Mouse (Mus musculus): ENCODE results near the gene Magix. TPM values are rescaled to one million over a fixed set of nuclear protein-coding genes. Genes with fewer than 3 reads are reported as not detected.

The Magix gene
- polyA plus RNA-seq (2015; fragmentation: Nextera tagmentation; extraction: Ambion mirVana), result 0.25 and 0.45 TPM in 2 replicates

GRCm38 (mm10) chrX:7680864-7681263 lies at the start of gene Magix:
Magix (minus strand) TSS chrX:7681251.
- 69% methylated on average over 14 of the region's 14 CpGs for WGBS
- Histone ChIP-seq H3K4me3 (ENCODE audit: low read length) (peak within 1 kb of the TSS; percentile 31; the same call in 1 of the 2 replicates), H3K27me3 (replicated peaks; ENCODE audit: control insufficient read depth, insufficient read depth, low read length) (no peaks in the 10 kb centered on the region), H3K4me2 (ENCODE audit: low read length) (peak within 1 kb of the TSS; percentile 53), H3K9me3 (ENCODE audit: control insufficient read depth, low read length) (no peaks in the 10 kb centered on the region), H3K27ac (ENCODE audit: low read depth, low read length) (no peak within 1 kb of the TSS), H3K4me1 (ENCODE audit: control insufficient read depth, insufficient read depth, low read depth, low read length) (no peaks in the 10 kb centered on the region), H3K36me3 (ENCODE audit: control insufficient read depth, insufficient read depth, low read length) (no peaks in the 10 kb centered on the region), H3K9ac (ENCODE audit: low read depth, low read length) (no peak within 1 kb of the TSS)
- no peak for ATAC-seq

GRCm38 (mm10) chrX:7728922-7729265 lies 47.8 kb upstream of the Magix start:
- ATAC-seq, result no peak
- H3K4me3 ChIP-seq (ENCODE audit: low read length), result peak overlapping the region; percentile 49
- WGBS, result 39% methylated on average over 4 of the region's 4 CpGs

GRCm38 (mm10) chrX:7728215-7728921 lies 47.3 kb upstream of the Magix start, which contains the start of gene Praf2:
Praf2 (plus strand) TSS chrX:7728439.
- Histone ChIP-seq H3K36me3 (ENCODE audit: control insufficient read depth, insufficient read depth, low read length) (peaks cover 2% of the 10 kb centered on the region; the same call in 1 of the 2 replicates), H3K4me3 (ENCODE audit: low read length) (peak within 1 kb of the TSS; percentile 49), H3K9me3 (ENCODE audit: control insufficient read depth, low read length) (no peaks in the 10 kb centered on the region; the same call in 1 of the 2 replicates), H3K9ac (ENCODE audit: low read depth, low read length) (peak within 1 kb of the TSS; percentile 70), H3K27me3 (replicated peaks; ENCODE audit: control insufficient read depth, insufficient read depth, low read length) (no peaks in the 10 kb centered on the region), H3K4me1 (ENCODE audit: control insufficient read depth, insufficient read depth, low read depth, low read length) (peaks cover 3% of the 10 kb centered on the region), H3K4me2 (ENCODE audit: low read length) (peak within 1 kb of the TSS; percentile 59), H3K27ac (ENCODE audit: low read depth, low read length) (peak within 1 kb of the TSS; percentile 75)
- ATAC-seq, result peak; percentile 96
- WGBS, result 15% methylated on average over 40 of the region's 42 CpGs

More at GRCm38 (mm10) chrX:7728922-7729265, 47.8 kb upstream of the Magix start:
- H3K36me3 ChIP-seq (ENCODE audit: control insufficient read depth, insufficient read depth, low read length), result peaks cover 2% of the 10 kb centered on the region; the same call in 1 of the 2 replicates
- peak overlapping the region; percentile 75; the same call in 1 of the 2 replicates for H3K27ac ChIP-seq (ENCODE audit: low read depth, low read length)
- peak overlapping the region; percentile 70 for H3K9ac ChIP-seq (ENCODE audit: low read depth, low read length)
- H3K4me2 ChIP-seq (ENCODE audit: low read length), result peak overlapping the region; percentile 59
- H3K9me3 ChIP-seq (ENCODE audit: control insufficient read depth, low read length), result no peaks in the 10 kb centered on the region; the same call in 1 of the 2 replicates
- no peaks in the 10 kb centered on the region for H3K27me3 ChIP-seq (replicated peaks; ENCODE audit: control insufficient read depth, insufficient read depth, low read length)
- peaks cover 3% of the 10 kb centered on the region for H3K4me1 ChIP-seq (ENCODE audit: control insufficient read depth, insufficient read depth, low read depth, low read length)

- no peak for ATAC-seq
- H3K4me3 ChIP-seq (ENCODE audit: low read length), result no peak overlapping the region
- H3K4me1 ChIP-seq (ENCODE audit: control insufficient read depth, insufficient read depth, low read depth, low read length), result peaks cover 7% of the 10 kb centered on the region
- H3K27ac ChIP-seq (ENCODE audit: low read depth, low read length), result no peak overlapping the region
- WGBS, result 94% methylated on average over 13 of the region's 13 CpGs
- no peak overlapping the region for H3K9ac ChIP-seq (ENCODE audit: low read depth, low read length)
- H3K27me3 ChIP-seq (replicated peaks; ENCODE audit: control insufficient read depth, insufficient read depth, low read length), result no peaks in the 10 kb centered on the region
- no peaks in the 10 kb centered on the region; the same call in 1 of the 2 replicates for H3K9me3 ChIP-seq (ENCODE audit: control insufficient read depth, low read length)
- no peak overlapping the region for H3K4me2 ChIP-seq (ENCODE audit: low read length)
- H3K36me3 ChIP-seq (ENCODE audit: control insufficient read depth, insufficient read depth, low read length), result peaks cover 2% of the 10 kb centered on the region; the same call in 1 of the 2 replicates
Measured at GRCm38 (mm10) chrX:7727176-7727575, 46.1 kb upstream of the Magix start.

- Histone ChIP-seq H3K9ac (ENCODE audit: low read depth, low read length) (no peak overlapping the region), H3K27ac (ENCODE audit: low read depth, low read length) (no peak overlapping the region), H3K4me3 (ENCODE audit: low read length) (no peak overlapping the region), H3K4me1 (ENCODE audit: control insufficient read depth, insufficient read depth, low read depth, low read length) (peaks cover 7% of the 10 kb centered on the region), H3K4me2 (ENCODE audit: low read length) (no peak overlapping the region), H3K27me3 (replicated peaks; ENCODE audit: control insufficient read depth, insufficient read depth, low read length) (no peaks in the 10 kb centered on the region), H3K36me3 (ENCODE audit: control insufficient read depth, insufficient read depth, low read length) (peaks cover 2% of the 10 kb centered on the region; the same call in 1 of the 2 replicates), H3K9me3 (ENCODE audit: control insufficient read depth, low read length) (no peaks in the 10 kb centered on the region; the same call in 1 of the 2 replicates)
- ATAC-seq, result no peak
- 82% methylated on average over 12 of the region's 12 CpGs for WGBS
Measured at GRCm38 (mm10) chrX:7725841-7726240, 44.8 kb upstream of the Magix start.

GRCm38 (mm10) chrX:7724135-7724534 lies 43.1 kb upstream of the Magix start:
- Histone ChIP-seq H3K27me3 (replicated peaks; ENCODE audit: control insufficient read depth, insufficient read depth, low read length) (no peaks in the 10 kb centered on the region), H3K36me3 (ENCODE audit: control insufficient read depth, insufficient read depth, low read length) (peaks cover 2% of the 10 kb centered on the region; the same call in 1 of the 2 replicates), H3K4me2 (ENCODE audit: low read length) (no peak overlapping the region), H3K27ac (ENCODE audit: low read depth, low read length) (no peak overlapping the region), H3K4me3 (ENCODE audit: low read length) (no peak overlapping the region), H3K4me1 (ENCODE audit: control insufficient read depth, insufficient read depth, low read depth, low read length) (peaks cover 7% of the 10 kb centered on the region), H3K9me3 (ENCODE audit: control insufficient read depth, low read length) (no peaks in the 10 kb centered on the region; the same call in 1 of the 2 replicates), H3K9ac (ENCODE audit: low read depth, low read length) (no peak overlapping the region)
- WGBS, result 91% methylated on average over 7 of the region's 7 CpGs
- no peak for ATAC-seq

- peaks cover 2% of the 10 kb centered on the region; the same call in 1 of the 2 replicates for H3K36me3 ChIP-seq (ENCODE audit: control insufficient read depth, insufficient read depth, low read length)
- peak overlapping the region; percentile 74 for H3K4me2 ChIP-seq (ENCODE audit: low read length)
- H3K9ac ChIP-seq (ENCODE audit: low read depth, low read length), result peak overlapping the region; percentile 74
- peaks cover 5% of the 10 kb centered on the region for H3K4me1 ChIP-seq (ENCODE audit: control insufficient read depth, insufficient read depth, low read depth, low read length)
- no peaks in the 10 kb centered on the region for H3K27me3 ChIP-seq (replicated peaks; ENCODE audit: control insufficient read depth, insufficient read depth, low read length)
- peak overlapping the region; percentile 60 for H3K4me3 ChIP-seq (ENCODE audit: low read length)
- ATAC-seq, result no peak
- no peak overlapping the region for H3K27ac ChIP-seq (ENCODE audit: low read depth, low read length)
- H3K9me3 ChIP-seq (ENCODE audit: control insufficient read depth, low read length), result no peaks in the 10 kb centered on the region; the same call in 1 of the 2 replicates
- 23% methylated on average over 4 of the region's 4 CpGs for WGBS
Measured at GRCm38 (mm10) chrX:7722691-7723090, 41.6 kb upstream of the Magix start.

- peaks cover 2% of the 10 kb centered on the region; the same call in 1 of the 2 replicates for H3K36me3 ChIP-seq (ENCODE audit: control insufficient read depth, insufficient read depth, low read length)
- peak overlapping the region; percentile 91 for H3K27ac ChIP-seq (ENCODE audit: low read depth, low read length)
- no peaks in the 10 kb centered on the region for H3K27me3 ChIP-seq (replicated peaks; ENCODE audit: control insufficient read depth, insufficient read depth, low read length)
- no peak; the same call in 1 of the 2 replicates for ATAC-seq
- 22% methylated on average over 11 of the region's 11 CpGs for WGBS
- peak overlapping the region; percentile 60 for H3K4me3 ChIP-seq (ENCODE audit: low read length)
- H3K4me1 ChIP-seq (ENCODE audit: control insufficient read depth, insufficient read depth, low read depth, low read length), result peaks cover 4% of the 10 kb centered on the region
- H3K4me2 ChIP-seq (ENCODE audit: low read length), result peak overlapping the region; percentile 74
- H3K9me3 ChIP-seq (ENCODE audit: control insufficient read depth, low read length), result no peaks in the 10 kb centered on the region; the same call in 1 of the 2 replicates
- H3K9ac ChIP-seq (ENCODE audit: low read depth, low read length), result peak overlapping the region; percentile 74
Measured at GRCm38 (mm10) chrX:7722282-7722611, 41.2 kb upstream of the Magix start.

- H3K9ac ChIP-seq (ENCODE audit: low read depth, low read length), result peak within 1 kb of the TSS; percentile 74
- peaks cover 4% of the 10 kb centered on the region for H3K4me1 ChIP-seq (ENCODE audit: control insufficient read depth, insufficient read depth, low read depth, low read length)
- peak; percentile 94 for ATAC-seq
- H3K4me2 ChIP-seq (ENCODE audit: low read length), result peak within 1 kb of the TSS; percentile 74
- H3K4me3 ChIP-seq (ENCODE audit: low read length), result peak within 1 kb of the TSS; percentile 60
- H3K27ac ChIP-seq (ENCODE audit: low read depth, low read length), result peak within 1 kb of the TSS; percentile 91
- no peaks in the 10 kb centered on the region; the same call in 1 of the 2 replicates for H3K9me3 ChIP-seq (ENCODE audit: control insufficient read depth, low read length)
- H3K27me3 ChIP-seq (replicated peaks; ENCODE audit: control insufficient read depth, insufficient read depth, low read length), result no peaks in the 10 kb centered on the region
- WGBS, result 27% methylated on average over 22 of the region's 22 CpGs
- peaks cover 2% of the 10 kb centered on the region; the same call in 1 of the 2 replicates for H3K36me3 ChIP-seq (ENCODE audit: control insufficient read depth, insufficient read depth, low read length)
Measured at GRCm38 (mm10) chrX:7721514-7722281, 40.6 kb upstream of the Magix start, which contains the start of gene Gm45208. Gm45208 (plus strand) TSS chrX:7722245.

Data from hindbrain, embryonic 16.5 days (tissue).